Mouse (Mus musculus): ENCODE measurements around the gene Pnkd. TPM values are rescaled to one million over a fixed set of nuclear protein-coding genes. Genes with fewer than 3 reads are reported as not detected.

Pnkd gene
- polyA plus RNA-seq, 1 experiment: 62.6 TPM

GRCm38 (mm10) chr1:74397268-74397918, 112.7 kb downstream of the Pnkd start:
- peak overlapping the region; percentile 59 for H3K4me3 ChIP-seq (ENCODE audit: low read depth, low read length)
- peak overlapping the region; percentile 96 for H3K27ac ChIP-seq (ENCODE audit: insufficient read depth, low read depth, low read length)
- H3K27me3 ChIP-seq (ENCODE audit: control insufficient read depth, insufficient read depth, low read length): no peaks in the 10 kb centered on the region
- peaks cover 9% of the 10 kb centered on the region for H3K4me1 ChIP-seq (ENCODE audit: control insufficient read depth, insufficient read depth, insufficient read length, low read length)
- TF ChIP-seq POLR2A (IDR thresholded peaks at IDR 0.05; ENCODE audit: low read depth, low read length): peak; percentile 85
- peak; percentile 77; the same call in 1 of the 2 replicates for TF ChIP-seq CTCF (IDR thresholded peaks at IDR 0.05; ENCODE audit: extremely low read depth, insufficient read length, insufficient replicate concordance, low read depth, low read length)
- peaks cover 18% of the 10 kb centered on the region for H3K36me3 ChIP-seq (ENCODE audit: control insufficient read depth, insufficient read depth, low read length)
- WGBS: under 1% methylated on average over 41 of the region's 41 CpGs

DNA sequence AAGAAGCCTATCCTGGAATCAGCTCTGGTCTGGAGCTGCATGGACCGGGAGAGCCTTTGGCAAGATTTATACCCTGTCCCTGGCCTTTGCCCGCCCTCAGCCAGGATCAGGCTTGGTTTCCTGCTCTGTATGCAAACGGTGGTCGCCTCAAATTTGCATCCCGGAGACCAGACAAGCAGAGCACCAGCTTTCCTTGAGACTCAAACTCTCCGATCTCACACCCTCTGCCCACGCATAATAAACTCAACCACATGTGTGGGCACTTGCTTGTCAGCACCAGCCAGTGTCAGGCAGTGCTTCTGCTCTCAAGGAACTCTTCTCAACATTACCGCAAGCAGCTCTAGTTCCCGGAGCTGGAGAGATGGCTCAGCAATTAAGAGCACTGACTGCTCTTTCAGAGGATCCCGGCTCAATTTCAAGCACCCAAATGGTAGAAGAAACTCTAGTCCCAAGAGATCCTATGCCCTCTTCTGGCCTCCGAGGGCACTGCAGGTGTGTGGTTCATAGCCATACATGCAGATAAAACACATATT, 113.3 kb downstream of the Pnkd start:
- Histone ChIP-seq H3K27me3 (ENCODE audit: control insufficient read depth, insufficient read depth, low read length) (no peaks in the 10 kb centered on the region), H3K27ac (ENCODE audit: insufficient read depth, low read depth, low read length) (peak overlapping the region; percentile 96)
- 4% methylated on average over 11 of the region's 11 CpGs for WGBS

DNA sequence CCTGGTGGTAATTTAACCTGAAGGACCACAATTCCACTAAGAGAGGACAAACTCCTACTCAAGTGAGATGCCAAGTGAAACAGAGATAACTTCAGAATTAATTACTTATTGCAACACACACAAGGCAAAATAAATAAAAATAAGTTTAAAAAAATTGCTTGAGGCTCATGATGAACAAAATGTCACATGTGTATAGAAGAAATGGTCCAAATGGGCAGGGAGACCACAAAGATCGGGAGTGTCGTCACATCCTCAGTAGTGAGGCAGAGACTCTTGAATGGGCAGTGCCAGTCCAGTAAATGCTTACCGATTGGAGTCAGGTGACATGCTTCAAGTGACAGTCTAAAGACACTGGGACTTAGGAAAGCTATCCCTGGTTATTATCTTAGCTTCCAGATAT, 115.8 kb downstream of the Pnkd start:
- TF ChIP-seq CTCF (IDR thresholded peaks at IDR 0.05; ENCODE audit: extremely low read depth, insufficient read length, insufficient replicate concordance, low read depth, low read length): no peak
- 71% methylated on average over 3 of the region's 3 CpGs for whole genome bisulfite sequencing
- H3K4me3 ChIP-seq (ENCODE audit: low read depth, low read length): no peak overlapping the region

More for the DNA sequence above, 113.3 kb downstream of the Pnkd start:
- Histone ChIP-seq H3K4me1 (ENCODE audit: control insufficient read depth, insufficient read depth, insufficient read length, low read length) (peaks cover 9% of the 10 kb centered on the region), H3K4me3 (ENCODE audit: low read depth, low read length) (peak overlapping the region; percentile 59), H3K36me3 (ENCODE audit: control insufficient read depth, insufficient read depth, low read length) (peaks cover 18% of the 10 kb centered on the region)
- TF ChIP-seq CTCF (IDR thresholded peaks at IDR 0.05; ENCODE audit: extremely low read depth, insufficient read length, insufficient replicate concordance, low read depth, low read length) (peak; percentile 63; the same call in 1 of the 2 replicates), POLR2A (IDR thresholded peaks at IDR 0.05; ENCODE audit: low read depth, low read length) (no peak)

GRCm38 (mm10) chr1:74401015-74401702, 116.4 kb downstream of the Pnkd start:
- peak overlapping the region; percentile 20; the same call in 1 of the 2 replicates for H3K27ac ChIP-seq (ENCODE audit: insufficient read depth, low read depth, low read length)

More for the DNA sequence above, 115.8 kb downstream of the Pnkd start:
- H3K27me3 ChIP-seq (ENCODE audit: control insufficient read depth, insufficient read depth, low read length): no peaks in the 10 kb centered on the region
- H3K36me3 ChIP-seq (ENCODE audit: control insufficient read depth, insufficient read depth, low read length): no peaks in the 10 kb centered on the region
- H3K4me1 ChIP-seq (ENCODE audit: control insufficient read depth, insufficient read depth, insufficient read length, low read length): peaks cover 9% of the 10 kb centered on the region
- H3K27ac ChIP-seq (ENCODE audit: insufficient read depth, low read depth, low read length): peak overlapping the region; percentile 20; the same call in 1 of the 2 replicates

More at GRCm38 (mm10) chr1:74401015-74401702, 116.4 kb downstream of the Pnkd start:
- Histone ChIP-seq H3K4me3 (ENCODE audit: low read depth, low read length) (no peak overlapping the region), H3K36me3 (ENCODE audit: control insufficient read depth, insufficient read depth, low read length) (no peaks in the 10 kb centered on the region), H3K27me3 (ENCODE audit: control insufficient read depth, insufficient read depth, low read length) (no peaks in the 10 kb centered on the region), H3K4me1 (ENCODE audit: control insufficient read depth, insufficient read depth, insufficient read length, low read length) (peaks cover 9% of the 10 kb centered on the region)
- 51% methylated on average over 16 of the region's 16 CpGs for whole genome bisulfite sequencing
- no peak for TF ChIP-seq POLR2A (IDR thresholded peaks at IDR 0.05; ENCODE audit: low read depth, low read length)
- TF ChIP-seq CTCF (IDR thresholded peaks at IDR 0.05; ENCODE audit: extremely low read depth, insufficient read length, insufficient replicate concordance, low read depth, low read length): no peak

Other genes starting within 250 kb of the Pnkd start
- gene Tns1, start 160.5 kb upstream of the Pnkd start, polyA plus RNA-seq (2012; rRNA removed): 79.6 and 87.0 TPM in 2 replicates
- gene Rufy4, start 159.4 kb upstream of the Pnkd start, polyA plus RNA-seq (2012; rRNA removed): 0.11 TPM in 1 of 2 replicates, not detected in the other
- 0.11 and 0.41 TPM in 2 replicates for gene Cxcr2, start 130.9 kb upstream of the Pnkd start, polyA plus RNA-seq (2012; rRNA removed)
- gene Cxcr1, start 90.3 kb upstream of the Pnkd start, polyA plus RNA-seq (2012; rRNA removed): not detected in 2 replicates
- gene Arpc2, start 48.8 kb upstream of the Pnkd start, polyA plus RNA-seq (2012; rRNA removed): 110 and 323 TPM in 2 replicates
- 1.8 and 3.1 TPM in 2 replicates for gene Gpbar1, start 6.4 kb upstream of the Pnkd start, polyA plus RNA-seq (2012; rRNA removed)
- gene Aamp, start 192 bp upstream of the Pnkd start, polyA plus RNA-seq (2012; rRNA removed): 81.6 and 160 TPM in 2 replicates
- gene Tmbim1, start 20.7 kb downstream of the Pnkd start, polyA plus RNA-seq (2012; rRNA removed): 497 and 689 TPM in 2 replicates
- gene Catip, start 77.2 kb downstream of the Pnkd start, polyA plus RNA-seq (2012; rRNA removed): 0.05 and 0.39 TPM in 2 replicates
- 12.7 and 17.9 TPM in 2 replicates for gene Slc11a1, start 90.3 kb downstream of the Pnkd start, polyA plus RNA-seq (2012; rRNA removed)
- gene Ctdsp1, start 106.6 kb downstream of the Pnkd start, polyA plus RNA-seq (2012; rRNA removed): 58.4 and 177 TPM in 2 replicates
- 198 and 892 TPM in 2 replicates for gene Vil1, start 124.4 kb downstream of the Pnkd start, polyA plus RNA-seq (2012; rRNA removed)
- gene Cnot9, start 221.1 kb downstream of the Pnkd start, polyA plus RNA-seq (2012; rRNA removed): 9.0 and 16.4 TPM in 2 replicates

Data from small intestine, adult 2 months (tissue).